Mouse (Mus musculus): Measurements from ENCODE around the gene 2010111I01Rik. TPM values are rescaled to one million over a fixed set of nuclear protein-coding genes. Genes with fewer than 3 reads are reported as not detected.
"Not testable (repeated sequence)": the region's sequence is repeated elsewhere in the genome, so short reads cannot be mapped to it uniquely, and the experiment has no call there.

2010111I01Rik gene
- polyA plus RNA-seq, 1 experiment: not detected

- Histone ChIP-seq H3K4me1 (ENCODE audit: control insufficient read depth, insufficient read depth, low read length) (peaks cover 8% of the 10 kb centered on the region; the same call in 1 of the 2 replicates), H3K27ac (ENCODE audit: insufficient read depth, low read depth, low read length) (no peak overlapping the region), H3K4me3 (ENCODE audit: insufficient read depth, low read depth, low read length) (no peak overlapping the region)
- no peak for TF ChIP-seq CTCF (IDR thresholded peaks at IDR 0.05; ENCODE audit: insufficient read depth, low read depth, low read length)
- TF ChIP-seq POLR2A (IDR thresholded peaks at IDR 0.05; ENCODE audit: insufficient read depth, low read depth, low read length): no peak
- WGBS: 77% methylated on average over 16 of the region's 16 CpGs
Measured at GRCm38 (mm10) chr13:63305160-63306011, 340.7 kb downstream of the 2010111I01Rik start.

GRCm38 (mm10) chr13:63306768-63307167 is 342.1 kb downstream of the 2010111I01Rik start:
- Histone ChIP-seq H3K4me1 (ENCODE audit: control insufficient read depth, insufficient read depth, low read length) (peaks cover 11% of the 10 kb centered on the region), H3K27ac (ENCODE audit: insufficient read depth, low read depth, low read length) (no peak overlapping the region), H3K4me3 (ENCODE audit: insufficient read depth, low read depth, low read length) (no peak overlapping the region)
- WGBS: 91% methylated on average over 5 of the region's 5 CpGs
- no peak for TF ChIP-seq POLR2A (IDR thresholded peaks at IDR 0.05; ENCODE audit: insufficient read depth, low read depth, low read length)
- no peak for TF ChIP-seq CTCF (IDR thresholded peaks at IDR 0.05; ENCODE audit: insufficient read depth, low read depth, low read length)

- no peak for TF ChIP-seq POLR2A (IDR thresholded peaks at IDR 0.05; ENCODE audit: insufficient read depth, low read depth, low read length)
- TF ChIP-seq CTCF (IDR thresholded peaks at IDR 0.05; ENCODE audit: insufficient read depth, low read depth, low read length): no peak
- 87% methylated on average over 3 of the region's 3 CpGs for WGBS
- H3K4me1 ChIP-seq (ENCODE audit: control insufficient read depth, insufficient read depth, low read length): peaks cover 14% of the 10 kb centered on the region
- no peak overlapping the region for H3K4me3 ChIP-seq (ENCODE audit: insufficient read depth, low read depth, low read length)
- H3K27ac ChIP-seq (ENCODE audit: insufficient read depth, low read depth, low read length): no peak overlapping the region
Measured at GRCm38 (mm10) chr13:63309563-63309962, 344.9 kb downstream of the 2010111I01Rik start.

- Histone ChIP-seq H3K4me1 (ENCODE audit: control insufficient read depth, insufficient read depth, low read length) (peaks cover 14% of the 10 kb centered on the region), H3K4me3 (ENCODE audit: insufficient read depth, low read depth, low read length) (no peak overlapping the region), H3K27ac (ENCODE audit: insufficient read depth, low read depth, low read length) (no peak overlapping the region)
- 72% methylated on average over 2 of the region's 2 CpGs for WGBS
- TF ChIP-seq POLR2A (IDR thresholded peaks at IDR 0.05; ENCODE audit: insufficient read depth, low read depth, low read length): no peak
- no peak for TF ChIP-seq CTCF (IDR thresholded peaks at IDR 0.05; ENCODE audit: insufficient read depth, low read depth, low read length)
Measured at GRCm38 (mm10) chr13:63311156-63311555, 346.5 kb downstream of the 2010111I01Rik start.

GRCm38 (mm10) chr13:63313247-63313646 is 348.6 kb downstream of the 2010111I01Rik start:
- WGBS: 96% methylated on average over 1 of the region's 1 CpGs
- Histone ChIP-seq H3K4me3 (ENCODE audit: insufficient read depth, low read depth, low read length) (no peak overlapping the region), H3K27ac (ENCODE audit: insufficient read depth, low read depth, low read length) (no peak overlapping the region), H3K4me1 (ENCODE audit: control insufficient read depth, insufficient read depth, low read length) (peaks cover 14% of the 10 kb centered on the region)
- no peak for TF ChIP-seq POLR2A (IDR thresholded peaks at IDR 0.05; ENCODE audit: insufficient read depth, low read depth, low read length)

- H3K4me1 ChIP-seq (ENCODE audit: control insufficient read depth, insufficient read depth, low read length): peaks cover 14% of the 10 kb centered on the region
- no peak overlapping the region for H3K4me3 ChIP-seq (ENCODE audit: insufficient read depth, low read depth, low read length)
- WGBS: 79% methylated on average over 12 of the region's 12 CpGs
- no peak overlapping the region for H3K27ac ChIP-seq (ENCODE audit: insufficient read depth, low read depth, low read length)
- TF ChIP-seq CTCF (IDR thresholded peaks at IDR 0.05; ENCODE audit: insufficient read depth, low read depth, low read length) (no peak), POLR2A (IDR thresholded peaks at IDR 0.05; ENCODE audit: insufficient read depth, low read depth, low read length) (no peak)
Measured at GRCm38 (mm10) chr13:63313748-63314607, 349.3 kb downstream of the 2010111I01Rik start.

- WGBS: 82% methylated on average over 4 of the region's 4 CpGs
- no peak for TF ChIP-seq CTCF (IDR thresholded peaks at IDR 0.05; ENCODE audit: insufficient read depth, low read depth, low read length)
- no peak for TF ChIP-seq POLR2A (IDR thresholded peaks at IDR 0.05; ENCODE audit: insufficient read depth, low read depth, low read length)
- Histone ChIP-seq H3K4me1 (ENCODE audit: control insufficient read depth, insufficient read depth, low read length) (peaks cover 14% of the 10 kb centered on the region), H3K4me3 (ENCODE audit: insufficient read depth, low read depth, low read length) (no peak overlapping the region), H3K27ac (ENCODE audit: insufficient read depth, low read depth, low read length) (no peak overlapping the region)
Measured at GRCm38 (mm10) chr13:63314608-63314920, 349.9 kb downstream of the 2010111I01Rik start.

GRCm38 (mm10) chr13:63315111-63315510 is 350.4 kb downstream of the 2010111I01Rik start:
- not testable (repeated sequence) for H3K4me3 ChIP-seq (ENCODE audit: insufficient read depth, low read depth, low read length); H3K27ac ChIP-seq (ENCODE audit: insufficient read depth, low read depth, low read length)
- peaks cover 14% of the 10 kb centered on the region for H3K4me1 ChIP-seq (ENCODE audit: control insufficient read depth, insufficient read depth, low read length)
- WGBS: 94% methylated on average over 4 of the region's 4 CpGs

GRCm38 (mm10) chr13:63315777-63316176 is 351.1 kb downstream of the 2010111I01Rik start:
- Histone ChIP-seq H3K4me3 (ENCODE audit: insufficient read depth, low read depth, low read length) (no peak overlapping the region), H3K27ac (ENCODE audit: insufficient read depth, low read depth, low read length) (no peak overlapping the region)
- 87% methylated on average over 6 of the region's 6 CpGs for WGBS

More at GRCm38 (mm10) chr13:63315777-63316176, 351.1 kb downstream of the 2010111I01Rik start:
- TF ChIP-seq POLR2A (IDR thresholded peaks at IDR 0.05; ENCODE audit: insufficient read depth, low read depth, low read length) (no peak), CTCF (IDR thresholded peaks at IDR 0.05; ENCODE audit: insufficient read depth, low read depth, low read length) (no peak)
- H3K4me1 ChIP-seq (ENCODE audit: control insufficient read depth, insufficient read depth, low read length): peaks cover 14% of the 10 kb centered on the region
